Mouse (Mus musculus): ENCODE measurements around the gene March1. TPM values are rescaled to one million over a fixed set of nuclear protein-coding genes. Genes with fewer than 3 reads are reported as not detected.

Gene March1
- total and polyA plus RNA-seq, 2 experiments = 0.44 to 4.4 TPM

GRCm38 (mm10) chr8:65775815-65776214 is 158.1 kb downstream of the March1 start:
- Histone ChIP-seq H3K27ac (replicated peaks; ENCODE audit: insufficient read depth, low read depth, low read length) (no peak overlapping the region), H3K4me3 (ENCODE audit: insufficient read depth, low read depth, low read length) (no peak overlapping the region), H3K27me3 (ENCODE audit: control insufficient read depth, insufficient read depth, low read length) (no peaks in the 10 kb centered on the region), H3K79me2 (ENCODE audit: control insufficient read depth, insufficient read depth, low read length) (no peaks in the 10 kb centered on the region), H3K9ac (ENCODE audit: low read depth, low read length) (no peak overlapping the region), H3K4me1 (ENCODE audit: control insufficient read depth, insufficient read depth, low read length) (no peaks in the 10 kb centered on the region), H3K36me3 (ENCODE audit: control insufficient read depth, insufficient read depth, low read length) (no peaks in the 10 kb centered on the region)
- TF ChIP-seq CTCF (IDR thresholded peaks at IDR 0.05; ENCODE audit: low read depth, low read length) = no peak
- no peak for TF ChIP-seq POLR2A (IDR thresholded peaks at IDR 0.05; ENCODE audit: extremely low read depth, insufficient read depth, low read length)
- no peak for DNase-seq (ENCODE audit: extremely low read depth, low read depth, low spot score)
- 64% methylated on average over 2 of the region's 2 CpGs for WGBS

GRCm38 (mm10) chr8:65781156-65781555 is 163.5 kb downstream of the March1 start:
- no peak for TF ChIP-seq POLR2A (IDR thresholded peaks at IDR 0.05; ENCODE audit: extremely low read depth, insufficient read depth, low read length)
- no peak for TF ChIP-seq CTCF (IDR thresholded peaks at IDR 0.05; ENCODE audit: low read depth, low read length)
- 63% methylated on average over 5 of the region's 5 CpGs for WGBS
- no peaks in the 10 kb centered on the region for H3K27me3 ChIP-seq (ENCODE audit: control insufficient read depth, insufficient read depth, low read length)
- no peak overlapping the region for H3K4me3 ChIP-seq (ENCODE audit: insufficient read depth, low read depth, low read length)
- H3K4me1 ChIP-seq (ENCODE audit: control insufficient read depth, insufficient read depth, low read length) = no peaks in the 10 kb centered on the region
- H3K79me2 ChIP-seq (ENCODE audit: control insufficient read depth, insufficient read depth, low read length) = no peaks in the 10 kb centered on the region
- no peak overlapping the region for H3K27ac ChIP-seq (replicated peaks; ENCODE audit: insufficient read depth, low read depth, low read length)
- no peak overlapping the region for H3K9ac ChIP-seq (ENCODE audit: low read depth, low read length)
- H3K36me3 ChIP-seq (ENCODE audit: control insufficient read depth, insufficient read depth, low read length) = no peaks in the 10 kb centered on the region
- no peak for DNase-seq (ENCODE audit: extremely low read depth, low read depth, low spot score)

- Histone ChIP-seq H3K79me2 (ENCODE audit: control insufficient read depth, insufficient read depth, low read length) (no peaks in the 10 kb centered on the region), H3K27me3 (ENCODE audit: control insufficient read depth, insufficient read depth, low read length) (no peaks in the 10 kb centered on the region), H3K27ac (replicated peaks; ENCODE audit: insufficient read depth, low read depth, low read length) (no peak overlapping the region), H3K4me1 (ENCODE audit: control insufficient read depth, insufficient read depth, low read length) (no peaks in the 10 kb centered on the region), H3K36me3 (ENCODE audit: control insufficient read depth, insufficient read depth, low read length) (no peaks in the 10 kb centered on the region), H3K4me3 (ENCODE audit: insufficient read depth, low read depth, low read length) (no peak overlapping the region), H3K9ac (ENCODE audit: low read depth, low read length) (no peak overlapping the region)
- TF ChIP-seq POLR2A (IDR thresholded peaks at IDR 0.05; ENCODE audit: extremely low read depth, insufficient read depth, low read length) (no peak), CTCF (IDR thresholded peaks at IDR 0.05; ENCODE audit: low read depth, low read length) (no peak)
- no peak for DNase-seq (ENCODE audit: extremely low read depth, low read depth, low spot score)
- 78% methylated on average over 2 of the region's 2 CpGs for WGBS
Observed at GRCm38 (mm10) chr8:65812971-65813370, 195.3 kb downstream of the March1 start.

- Histone ChIP-seq H3K36me3 (ENCODE audit: control insufficient read depth, insufficient read depth, low read length) (no peaks in the 10 kb centered on the region), H3K79me2 (ENCODE audit: control insufficient read depth, insufficient read depth, low read length) (no peaks in the 10 kb centered on the region), H3K27me3 (ENCODE audit: control insufficient read depth, insufficient read depth, low read length) (no peaks in the 10 kb centered on the region), H3K9ac (ENCODE audit: low read depth, low read length) (no peak overlapping the region), H3K4me3 (ENCODE audit: insufficient read depth, low read depth, low read length) (no peak overlapping the region), H3K4me1 (ENCODE audit: control insufficient read depth, insufficient read depth, low read length) (no peaks in the 10 kb centered on the region), H3K27ac (replicated peaks; ENCODE audit: insufficient read depth, low read depth, low read length) (no peak overlapping the region)
- DNase-seq (ENCODE audit: extremely low read depth, low read depth, low spot score) = no peak
- WGBS = 75% methylated on average over 3 of the region's 3 CpGs
- TF ChIP-seq POLR2A (IDR thresholded peaks at IDR 0.05; ENCODE audit: extremely low read depth, insufficient read depth, low read length) (no peak), CTCF (IDR thresholded peaks at IDR 0.05; ENCODE audit: low read depth, low read length) (no peak)
Observed at GRCm38 (mm10) chr8:65922294-65923019, 304.8 kb downstream of the March1 start.

- no peaks in the 10 kb centered on the region for H3K36me3 ChIP-seq (ENCODE audit: control insufficient read depth, insufficient read depth, low read length)
- no peaks in the 10 kb centered on the region for H3K4me1 ChIP-seq (ENCODE audit: control insufficient read depth, insufficient read depth, low read length)
- H3K79me2 ChIP-seq (ENCODE audit: control insufficient read depth, insufficient read depth, low read length) = no peaks in the 10 kb centered on the region
- no peak overlapping the region for H3K27ac ChIP-seq (replicated peaks; ENCODE audit: insufficient read depth, low read depth, low read length)
- H3K27me3 ChIP-seq (ENCODE audit: control insufficient read depth, insufficient read depth, low read length) = no peaks in the 10 kb centered on the region
- 41% methylated on average over 5 of the region's 5 CpGs for WGBS
- H3K9ac ChIP-seq (ENCODE audit: low read depth, low read length) = no peak overlapping the region
- no peak overlapping the region for H3K4me3 ChIP-seq (ENCODE audit: insufficient read depth, low read depth, low read length)
- no peak for TF ChIP-seq CTCF (IDR thresholded peaks at IDR 0.05; ENCODE audit: low read depth, low read length)
- no peak for TF ChIP-seq POLR2A (IDR thresholded peaks at IDR 0.05; ENCODE audit: extremely low read depth, insufficient read depth, low read length)
- DNase-seq (ENCODE audit: extremely low read depth, low read depth, low spot score) = no peak
Observed at GRCm38 (mm10) chr8:65956948-65957347, 339.2 kb downstream of the March1 start.

- H3K9ac ChIP-seq (ENCODE audit: low read depth, low read length) = no peak overlapping the region
- no peak for DNase-seq (ENCODE audit: extremely low read depth, low read depth, low spot score)
- no peaks in the 10 kb centered on the region for H3K79me2 ChIP-seq (ENCODE audit: control insufficient read depth, insufficient read depth, low read length)
- no peaks in the 10 kb centered on the region for H3K36me3 ChIP-seq (ENCODE audit: control insufficient read depth, insufficient read depth, low read length)
- H3K4me3 ChIP-seq (ENCODE audit: insufficient read depth, low read depth, low read length) = no peak overlapping the region
- no peaks in the 10 kb centered on the region for H3K4me1 ChIP-seq (ENCODE audit: control insufficient read depth, insufficient read depth, low read length)
- H3K27me3 ChIP-seq (ENCODE audit: control insufficient read depth, insufficient read depth, low read length) = no peaks in the 10 kb centered on the region
- TF ChIP-seq POLR2A (IDR thresholded peaks at IDR 0.05; ENCODE audit: extremely low read depth, insufficient read depth, low read length) = no peak
- TF ChIP-seq CTCF (IDR thresholded peaks at IDR 0.05; ENCODE audit: low read depth, low read length) = no peak
- H3K27ac ChIP-seq (replicated peaks; ENCODE audit: insufficient read depth, low read depth, low read length) = no peak overlapping the region
Observed at GRCm38 (mm10) chr8:65957492-65957891, 339.8 kb downstream of the March1 start.

Measured in liver, adult 2 months (tissue).